Mouse (Mus musculus) midbrain, embryonic 13.5 days (tissue): ENCODE measurements around the gene Pafah2. TPM values are rescaled to one million over a fixed set of nuclear protein-coding genes. Genes with fewer than 3 reads are reported as not detected.

Experiments
- ATAC-seq: fragments of 200-750 bp; cut with Nextera tagmentation; 2 replicates; pipeline ENCODE4 v1.8.0; 2017; ENCODE audit warnings: mild to moderate bottlenecking, moderate TSS enrichment, moderate library complexity
- H3K27ac ChIP-seq: fragments of 300-500 bp; sonication (generic); 2 replicates; pipeline ENCODE4 v1.5.1; 2015; ENCODE audit warnings: inconsistent platforms, mild to moderate bottlenecking, moderate library complexity
- H3K27me3 ChIP-seq: fragments of 300-500 bp; sonication (generic); 2 replicates; pipeline ENCODE4 v1.6.1; 2015; ENCODE audit warnings: mild to moderate bottlenecking, inconsistent platforms
- H3K36me3 ChIP-seq: fragments of 300-500 bp; sonication (generic); 2 replicates; pipeline ENCODE4 v1.6.1; 2015; ENCODE audit warnings: mild to moderate bottlenecking, inconsistent platforms
- H3K4me1 ChIP-seq: fragments of 300-500 bp; sonication (generic); replicated peaks from 2 replicates; pipeline ENCODE4 v1.6.1; 2015; ENCODE audit warnings: inconsistent platforms
- H3K4me2 ChIP-seq: fragments of 300-500 bp; sonication (generic); replicated peaks from 2 replicates; pipeline ENCODE4 v1.6.1; 2015; ENCODE audit warnings: moderate library complexity, mild to moderate bottlenecking, inconsistent platforms
- H3K4me3 ChIP-seq: fragments of 300-500 bp; sonication (generic); replicated peaks from 2 replicates; pipeline ENCODE4 v1.5.1; 2015; ENCODE audit warnings: mild to moderate bottlenecking, inconsistent platforms
- H3K9ac ChIP-seq: fragments of 300-500 bp; sonication (generic); replicated peaks from 2 replicates; pipeline ENCODE4 v1.6.1; 2015; ENCODE audit warnings: mild to moderate bottlenecking, inconsistent platforms
- H3K9me3 ChIP-seq: fragments of 300-500 bp; sonication (generic); 2 replicates; pipeline ENCODE4 v1.6.1; 2016; ENCODE audit warnings: mild to moderate bottlenecking, inconsistent platforms
- WGBS: fragments of 180-500 bp; shearing (Covaris S2); methylation state at CpG from one replicate; pipeline ENCODE4 v1.1.7; 2015; 5-methylcytosine and 5-hydroxymethylcytosine counted together
- polyA plus RNA-seq: library from polyadenylated mRNA; unstranded; fragments of >200 nt; fragmentation: Nextera tagmentation; extraction: Ambion mirVana; gene quantifications from 2 replicates; pipeline ENCODE4 v1.2.1, GENCODE M21; 2015

The Pafah2 gene
- polyA plus RNA-seq, 1 experiment from 2014 or later: 6.4 TPM

- H3K27ac ChIP-seq: peak overlapping the region; percentile 59; the same call in 1 of the 2 replicates
- H3K4me2 ChIP-seq: peak overlapping the region; percentile 62
- peak; percentile 48 for ATAC-seq
- H3K27me3 ChIP-seq: no peaks in the 10 kb centered on the region
- no peak overlapping the region for H3K4me3 ChIP-seq
- no peaks in the 10 kb centered on the region for H3K36me3 ChIP-seq
- H3K9me3 ChIP-seq: no peaks in the 10 kb centered on the region
- WGBS: 69% methylated on average over 16 of the region's 16 CpGs
- peaks cover 42% of the 10 kb centered on the region for H3K4me1 ChIP-seq
- H3K9ac ChIP-seq: no peak overlapping the region
Measured at GRCm38 (mm10) chr4:134401856-134402570, 5.9 kb downstream of the Pafah2 start.

GRCm38 (mm10) chr4:134402571-134403262, 6.6 kb downstream of the Pafah2 start:
- 81% methylated on average over 16 of the region's 16 CpGs for WGBS
- H3K4me2 ChIP-seq: no peak overlapping the region
- no peak for ATAC-seq
- no peaks in the 10 kb centered on the region for H3K36me3 ChIP-seq
- H3K9ac ChIP-seq: no peak overlapping the region
- peaks cover 37% of the 10 kb centered on the region for H3K4me1 ChIP-seq
- H3K27ac ChIP-seq: no peak overlapping the region
- no peaks in the 10 kb centered on the region for H3K27me3 ChIP-seq
- no peak overlapping the region for H3K4me3 ChIP-seq
- H3K9me3 ChIP-seq: no peaks in the 10 kb centered on the region

GRCm38 (mm10) chr4:134403721-134404120, 7.6 kb downstream of the Pafah2 start:
- Histone ChIP-seq H3K27ac (no peak overlapping the region), H3K4me1 (peaks cover 40% of the 10 kb centered on the region), H3K9me3 (no peaks in the 10 kb centered on the region), H3K36me3 (no peaks in the 10 kb centered on the region), H3K4me2 (no peak overlapping the region), H3K27me3 (no peaks in the 10 kb centered on the region), H3K4me3 (no peak overlapping the region), H3K9ac (no peak overlapping the region)
- no peak for ATAC-seq
- WGBS: 49% methylated on average over 7 of the region's 7 CpGs

GRCm38 (mm10) chr4:134409286-134409685, 13.2 kb downstream of the Pafah2 start:
- H3K27ac ChIP-seq: no peak overlapping the region
- H3K9me3 ChIP-seq: 0 out of 2 replicates have a peak, but pooled peaks cover 4% of the 10 kb centered on the region
- H3K27me3 ChIP-seq: no peaks in the 10 kb centered on the region
- H3K4me1 ChIP-seq: peaks cover 10% of the 10 kb centered on the region
- WGBS: 70% methylated on average over 5 of the region's 5 CpGs
- no peak overlapping the region for H3K4me3 ChIP-seq
- ATAC-seq: no peak
- peaks cover 9% of the 10 kb centered on the region for H3K36me3 ChIP-seq
- H3K4me2 ChIP-seq: no peak overlapping the region
- H3K9ac ChIP-seq: no peak overlapping the region

GRCm38 (mm10) chr4:134416177-134416576, 20.1 kb downstream of the Pafah2 start:
- 80% methylated on average over 17 of the region's 17 CpGs for WGBS
- no peaks in the 10 kb centered on the region for H3K9me3 ChIP-seq
- ATAC-seq: no peak
- H3K36me3 ChIP-seq: peaks cover 17% of the 10 kb centered on the region
- H3K4me3 ChIP-seq: no peak overlapping the region
- no peak overlapping the region for H3K9ac ChIP-seq
- peak overlapping the region; percentile 55; the same call in 1 of the 2 replicates for H3K27ac ChIP-seq
- peaks cover 9% of the 10 kb centered on the region for H3K4me1 ChIP-seq
- H3K27me3 ChIP-seq: no peaks in the 10 kb centered on the region
- H3K4me2 ChIP-seq: no peak overlapping the region

- Histone ChIP-seq H3K4me1 (peaks cover 9% of the 10 kb centered on the region), H3K27ac (peak overlapping the region; percentile 55), H3K4me2 (no peak overlapping the region), H3K36me3 (peaks cover 17% of the 10 kb centered on the region), H3K4me3 (no peak overlapping the region), H3K9ac (no peak overlapping the region), H3K9me3 (no peaks in the 10 kb centered on the region), H3K27me3 (no peaks in the 10 kb centered on the region)
- 64% methylated on average over 15 of the region's 15 CpGs for WGBS
- no peak for ATAC-seq
Measured at GRCm38 (mm10) chr4:134416602-134417001, 20.5 kb downstream of the Pafah2 start.

GRCm38 (mm10) chr4:134417111-134417510, 21.0 kb downstream of the Pafah2 start:
- H3K27ac ChIP-seq: peak overlapping the region; percentile 55
- ATAC-seq: no peak

GRCm38 (mm10) chr4:134421971-134422370, 25.9 kb downstream of the Pafah2 start:
- WGBS: 73% methylated on average over 11 of the region's 11 CpGs
- Histone ChIP-seq H3K9ac (no peak overlapping the region), H3K27ac (no peak overlapping the region), H3K4me2 (no peak overlapping the region), H3K9me3 (no peaks in the 10 kb centered on the region), H3K4me3 (no peak overlapping the region), H3K4me1 (peaks cover 3% of the 10 kb centered on the region), H3K27me3 (no peaks in the 10 kb centered on the region), H3K36me3 (peaks cover 11% of the 10 kb centered on the region; the same call in 1 of the 2 replicates)
- ATAC-seq: no peak

More at GRCm38 (mm10) chr4:134417111-134417510, 21.0 kb downstream of the Pafah2 start:
- H3K4me2 ChIP-seq: no peak overlapping the region
- peaks cover 9% of the 10 kb centered on the region for H3K4me1 ChIP-seq
- 71% methylated on average over 7 of the region's 7 CpGs for WGBS
- H3K27me3 ChIP-seq: no peaks in the 10 kb centered on the region
- peaks cover 17% of the 10 kb centered on the region for H3K36me3 ChIP-seq
- no peaks in the 10 kb centered on the region for H3K9me3 ChIP-seq
- no peak overlapping the region for H3K9ac ChIP-seq
- no peak overlapping the region for H3K4me3 ChIP-seq

GRCm38 (mm10) chr4:134423949-134424348, 27.8 kb downstream of the Pafah2 start:
- Histone ChIP-seq H3K4me2 (no peak overlapping the region), H3K27me3 (no peaks in the 10 kb centered on the region), H3K9me3 (no peaks in the 10 kb centered on the region), H3K9ac (no peak overlapping the region), H3K27ac (no peak overlapping the region), H3K4me1 (no peaks in the 10 kb centered on the region), H3K4me3 (no peak overlapping the region), H3K36me3 (peaks cover 3% of the 10 kb centered on the region; the same call in 1 of the 2 replicates)
- no peak for ATAC-seq
- WGBS: 88% methylated on average over 7 of the region's 7 CpGs

- H3K4me1 ChIP-seq: peaks cover 6% of the 10 kb centered on the region
- 77% methylated on average over 7 of the region's 7 CpGs for WGBS
- H3K27ac ChIP-seq: no peak overlapping the region
- no peak for ATAC-seq
- H3K4me3 ChIP-seq: no peak overlapping the region
- H3K27me3 ChIP-seq: no peaks in the 10 kb centered on the region
- H3K9me3 ChIP-seq: no peaks in the 10 kb centered on the region
- no peak overlapping the region for H3K4me2 ChIP-seq
- H3K36me3 ChIP-seq: peaks cover 3% of the 10 kb centered on the region; the same call in 1 of the 2 replicates
- no peak overlapping the region for H3K9ac ChIP-seq
Measured at GRCm38 (mm10) chr4:134425088-134425487, 29.0 kb downstream of the Pafah2 start.

GRCm38 (mm10) chr4:134430381-134431004, 34.4 kb downstream of the Pafah2 start:
- H3K27me3 ChIP-seq: no peaks in the 10 kb centered on the region
- ATAC-seq: peak; percentile 89
- H3K9ac ChIP-seq: peak overlapping the region; percentile 46; the same call in 1 of the 2 replicates
- no peak overlapping the region for H3K4me3 ChIP-seq
- H3K36me3 ChIP-seq: no peaks in the 10 kb centered on the region; the same call in 1 of the 2 replicates
- peak overlapping the region; percentile 93 for H3K27ac ChIP-seq
- H3K9me3 ChIP-seq: no peaks in the 10 kb centered on the region
- peaks cover 25% of the 10 kb centered on the region for H3K4me1 ChIP-seq
- peak overlapping the region; percentile 39 for H3K4me2 ChIP-seq
- WGBS: 21% methylated on average over 23 of the region's 23 CpGs
